Mouse (Mus musculus): ENCODE measurements around the gene Prkx.

- no peak for TF ChIP-seq EP300 (IDR thresholded peaks at IDR 0.05; ENCODE audit: insufficient read depth, low read depth, low read length)
- no peak for TF ChIP-seq CTCF (IDR thresholded peaks at IDR 0.05)
Measured at GRCm38 (mm10) chrX:77795858-77796174, 262 bp downstream of the Prkx start.
